Mouse (Mus musculus): Measurements from ENCODE around the gene Socs4. TPM values are rescaled to one million over a fixed set of nuclear protein-coding genes. Genes with fewer than 3 reads are reported as not detected.
"Not testable (repeated sequence)": the region's sequence is repeated elsewhere in the genome, so short reads cannot be mapped to it uniquely, and the experiment has no call there.

Gene Socs4
- polyA plus RNA-seq, 1 experiment from 2014 or later = 4.5 TPM

DNA sequence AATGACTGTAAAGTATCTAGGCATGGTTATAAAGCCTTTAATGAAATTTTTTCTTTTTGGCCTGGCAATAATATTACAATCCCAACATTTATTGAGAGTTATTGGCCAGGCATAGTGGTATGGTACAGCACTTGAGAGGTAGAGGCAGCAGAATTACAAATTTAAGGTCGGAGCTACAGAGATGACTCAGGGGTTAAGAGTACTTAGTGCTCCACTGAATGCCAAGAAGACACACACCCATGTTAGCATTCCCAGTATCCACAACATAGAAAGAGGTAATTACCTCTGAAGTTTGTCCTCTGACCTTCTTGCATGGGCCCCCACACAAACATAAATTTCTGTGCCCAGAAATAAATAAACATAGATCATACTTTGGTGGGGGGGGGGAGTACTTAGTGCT is 32.3 kb downstream of the Socs4 start:
- no peak overlapping the region for H3K9ac ChIP-seq (ENCODE audit: low read length)
- no peaks in the 10 kb centered on the region for H3K9me3 ChIP-seq (ENCODE audit: control insufficient read depth, low read length)
- 96% methylated on average over 1 of the region's 1 CpGs for WGBS
- peaks cover 63% of the 10 kb centered on the region for H3K36me3 ChIP-seq (ENCODE audit: control insufficient read depth, insufficient read depth, low read length)
- no peak overlapping the region for H3K27ac ChIP-seq (ENCODE audit: low read depth)
- H3K4me1 ChIP-seq (replicated peaks; ENCODE audit: control insufficient read depth, insufficient read depth, low read length) = 0 out of 2 replicates have a peak, but pooled peaks cover 3% of the 10 kb centered on the region
- no peak overlapping the region for H3K4me3 ChIP-seq (ENCODE audit: low read depth, low read length)
- no peak for DNase-seq (ENCODE audit: low spot score)
- ATAC-seq (replicated peaks; ENCODE audit: low FRiP score, low TSS enrichment, low read depth) = no peak
- H3K27me3 ChIP-seq (replicated peaks; ENCODE audit: control insufficient read depth, insufficient read depth, low read length) = no peaks in the 10 kb centered on the region
- H3K4me2 ChIP-seq (ENCODE audit: low read length) = no peak overlapping the region

- Histone ChIP-seq H3K27me3 (replicated peaks; ENCODE audit: control insufficient read depth, insufficient read depth, low read length) (no peaks in the 10 kb centered on the region), H3K4me3 (ENCODE audit: low read depth, low read length) (no peak overlapping the region), H3K36me3 (ENCODE audit: control insufficient read depth, insufficient read depth, low read length) (peaks cover 70% of the 10 kb centered on the region), H3K4me1 (replicated peaks; ENCODE audit: control insufficient read depth, insufficient read depth, low read length) (no peaks in the 10 kb centered on the region), H3K4me2 (ENCODE audit: low read length) (no peak overlapping the region), H3K9ac (ENCODE audit: low read length) (no peak overlapping the region), H3K9me3 (ENCODE audit: control insufficient read depth, low read length) (no peaks in the 10 kb centered on the region), H3K27ac (ENCODE audit: low read depth) (no peak overlapping the region)
- WGBS = 95% methylated on average over 18 of the region's 18 CpGs
- no peak for ATAC-seq (replicated peaks; ENCODE audit: low FRiP score, low TSS enrichment, low read depth)
- no peak for DNase-seq (ENCODE audit: low spot score)
These were observed 33.8 kb downstream of the Socs4 start for GRCm38 (mm10) chr14:47310342-47311181.

GRCm38 (mm10) chr14:47319362-47319761 is 42.6 kb downstream of the Socs4 start:
- WGBS = 93% methylated on average over 5 of the region's 5 CpGs
- no peak overlapping the region for H3K9ac ChIP-seq (ENCODE audit: low read length)
- ATAC-seq (replicated peaks; ENCODE audit: low FRiP score, low TSS enrichment, low read depth) (no peak), DNase-seq (ENCODE audit: low spot score) (no peak)
- H3K4me2 ChIP-seq (ENCODE audit: low read length) = no peak overlapping the region
- no peaks in the 10 kb centered on the region for H3K27me3 ChIP-seq (replicated peaks; ENCODE audit: control insufficient read depth, insufficient read depth, low read length)
- no peaks in the 10 kb centered on the region for H3K4me1 ChIP-seq (replicated peaks; ENCODE audit: control insufficient read depth, insufficient read depth, low read length)
- no peak overlapping the region for H3K4me3 ChIP-seq (ENCODE audit: low read depth, low read length)
- H3K9me3 ChIP-seq (ENCODE audit: control insufficient read depth, low read length) = no peaks in the 10 kb centered on the region
- no peak overlapping the region for H3K27ac ChIP-seq (ENCODE audit: low read depth)
- peaks cover 68% of the 10 kb centered on the region for H3K36me3 ChIP-seq (ENCODE audit: control insufficient read depth, insufficient read depth, low read length)

GRCm38 (mm10) chr14:47321581-47321980 is 44.9 kb downstream of the Socs4 start:
- H3K4me1 ChIP-seq (replicated peaks; ENCODE audit: control insufficient read depth, insufficient read depth, low read length); DNase-seq (ENCODE audit: low spot score); H3K4me2 ChIP-seq (ENCODE audit: low read length); H3K4me3 ChIP-seq (ENCODE audit: low read depth, low read length); H3K27me3 ChIP-seq (replicated peaks; ENCODE audit: control insufficient read depth, insufficient read depth, low read length); H3K9ac ChIP-seq (ENCODE audit: low read length); H3K9me3 ChIP-seq (ENCODE audit: control insufficient read depth, low read length); ATAC-seq (replicated peaks; ENCODE audit: low FRiP score, low TSS enrichment, low read depth); H3K27ac ChIP-seq (ENCODE audit: low read depth): not testable (repeated sequence)
- WGBS = 95% methylated on average over 6 of the region's 8 CpGs
- H3K36me3 ChIP-seq (ENCODE audit: control insufficient read depth, insufficient read depth, low read length) = peaks cover 50% of the 10 kb centered on the region

GRCm38 (mm10) chr14:47325965-47326761 is 49.4 kb downstream of the Socs4 start:
- H3K9me3 ChIP-seq (ENCODE audit: control insufficient read depth, low read length) = no peaks in the 10 kb centered on the region
- peaks cover 16% of the 10 kb centered on the region; the same call in 1 of the 2 replicates for H3K36me3 ChIP-seq (ENCODE audit: control insufficient read depth, insufficient read depth, low read length)
- no peaks in the 10 kb centered on the region for H3K4me1 ChIP-seq (replicated peaks; ENCODE audit: control insufficient read depth, insufficient read depth, low read length)
- DNase-seq (ENCODE audit: low spot score) (no peak), ATAC-seq (replicated peaks; ENCODE audit: low FRiP score, low TSS enrichment, low read depth) (no peak)
- no peak overlapping the region for H3K4me3 ChIP-seq (ENCODE audit: low read depth, low read length)
- no peaks in the 10 kb centered on the region for H3K27me3 ChIP-seq (replicated peaks; ENCODE audit: control insufficient read depth, insufficient read depth, low read length)
- no peak overlapping the region for H3K9ac ChIP-seq (ENCODE audit: low read length)
- 81% methylated on average over 9 of the region's 9 CpGs for WGBS
- H3K27ac ChIP-seq (ENCODE audit: low read depth) = no peak overlapping the region
- H3K4me2 ChIP-seq (ENCODE audit: low read length) = no peak overlapping the region

GRCm38 (mm10) chr14:47327347-47327746 is 50.6 kb downstream of the Socs4 start:
- Histone ChIP-seq H3K27ac (ENCODE audit: low read depth) (no peak overlapping the region), H3K4me3 (ENCODE audit: low read depth, low read length) (no peak overlapping the region), H3K9ac (ENCODE audit: low read length) (no peak overlapping the region), H3K4me1 (replicated peaks; ENCODE audit: control insufficient read depth, insufficient read depth, low read length) (no peaks in the 10 kb centered on the region), H3K27me3 (replicated peaks; ENCODE audit: control insufficient read depth, insufficient read depth, low read length) (no peaks in the 10 kb centered on the region), H3K9me3 (ENCODE audit: control insufficient read depth, low read length) (no peaks in the 10 kb centered on the region), H3K4me2 (ENCODE audit: low read length) (no peak overlapping the region), H3K36me3 (ENCODE audit: control insufficient read depth, insufficient read depth, low read length) (peaks cover 12% of the 10 kb centered on the region; the same call in 1 of the 2 replicates)
- 90% methylated on average over 5 of the region's 5 CpGs for WGBS
- no peak for ATAC-seq (replicated peaks; ENCODE audit: low FRiP score, low TSS enrichment, low read depth)
- DNase-seq (ENCODE audit: low spot score) = no peak

- Histone ChIP-seq H3K36me3 (ENCODE audit: control insufficient read depth, insufficient read depth, low read length) (no peaks in the 10 kb centered on the region), H3K4me1 (replicated peaks; ENCODE audit: control insufficient read depth, insufficient read depth, low read length) (no peaks in the 10 kb centered on the region), H3K27ac (ENCODE audit: low read depth) (no peak overlapping the region), H3K9ac (ENCODE audit: low read length) (no peak overlapping the region), H3K4me3 (ENCODE audit: low read depth, low read length) (no peak overlapping the region), H3K27me3 (replicated peaks; ENCODE audit: control insufficient read depth, insufficient read depth, low read length) (no peaks in the 10 kb centered on the region), H3K4me2 (ENCODE audit: low read length) (no peak overlapping the region), H3K9me3 (ENCODE audit: control insufficient read depth, low read length) (no peaks in the 10 kb centered on the region)
- ATAC-seq (replicated peaks; ENCODE audit: low FRiP score, low TSS enrichment, low read depth) (no peak), DNase-seq (ENCODE audit: low spot score) (no peak)
- WGBS = 73% methylated on average over 5 of the region's 5 CpGs
These were observed 55.2 kb downstream of the Socs4 start for GRCm38 (mm10) chr14:47331920-47332319.

- Histone ChIP-seq H3K9me3 (ENCODE audit: control insufficient read depth, low read length) (no peaks in the 10 kb centered on the region), H3K9ac (ENCODE audit: low read length) (no peak overlapping the region), H3K27ac (ENCODE audit: low read depth) (no peak overlapping the region), H3K4me2 (ENCODE audit: low read length) (no peak overlapping the region), H3K4me3 (ENCODE audit: low read depth, low read length) (no peak overlapping the region), H3K27me3 (replicated peaks; ENCODE audit: control insufficient read depth, insufficient read depth, low read length) (no peaks in the 10 kb centered on the region), H3K4me1 (replicated peaks; ENCODE audit: control insufficient read depth, insufficient read depth, low read length) (no peaks in the 10 kb centered on the region), H3K36me3 (ENCODE audit: control insufficient read depth, insufficient read depth, low read length) (no peaks in the 10 kb centered on the region)
- ATAC-seq (replicated peaks; ENCODE audit: low FRiP score, low TSS enrichment, low read depth) (no peak; the same call in 1 of the 2 replicates), DNase-seq (ENCODE audit: low spot score) (peak; percentile 78)
- 78% methylated on average over 4 of the region's 4 CpGs for WGBS
These were observed 58.1 kb downstream of the Socs4 start for GRCm38 (mm10) chr14:47334819-47335218.

Data from intestine, embryonic 14.5 days (tissue).